Comparison of ENCODE assay signal across 8 mouse cellular contexts in the genomic region with DNA sequence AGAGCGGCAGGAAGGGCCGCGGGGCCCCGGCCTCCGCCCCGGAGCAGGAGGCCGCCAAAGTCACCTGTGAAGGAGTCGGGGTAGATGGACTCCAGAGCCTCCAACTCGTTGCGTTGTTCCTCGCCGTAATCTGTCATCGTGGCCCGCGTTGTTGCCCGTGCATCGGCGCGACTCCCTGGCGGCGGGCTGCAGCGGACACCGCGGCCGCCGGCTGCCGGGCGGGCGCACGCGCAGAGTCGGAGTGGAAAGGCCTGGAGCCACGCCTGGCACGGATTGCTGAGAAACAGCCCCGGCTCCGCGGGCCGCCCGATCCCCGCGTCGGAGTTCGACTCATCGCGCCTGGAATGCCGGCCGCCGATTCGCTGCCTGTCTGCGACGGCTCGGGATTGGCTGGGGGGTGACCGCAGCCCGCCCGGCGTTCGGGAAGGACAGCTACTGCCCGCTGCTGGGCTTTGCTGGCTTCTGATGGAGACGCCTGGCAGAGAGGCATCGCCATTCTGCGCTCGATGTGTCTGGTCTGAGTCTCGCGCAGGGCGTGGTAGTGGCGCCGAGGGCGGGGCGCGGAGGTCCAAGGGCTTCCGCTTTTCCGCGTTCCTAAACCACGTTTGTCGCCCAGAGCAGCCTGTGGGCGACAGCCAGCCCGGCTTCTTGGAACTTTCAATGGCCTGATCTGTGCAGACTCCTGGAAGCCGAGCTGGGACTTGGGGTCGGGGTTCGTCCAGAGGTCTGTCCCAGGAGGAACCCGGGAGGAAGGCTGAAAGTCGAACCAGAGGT. TPM values are rescaled to one million over a fixed set of nuclear protein-coding genes. Genes with fewer than 3 reads are reported as not detected.
A peak's percentile ranks its signal among the peaks of the same experiment; 100 is the strongest.
DNase-seq lines count a peak whose midpoint lies in the region; ATAC-seq and TF ChIP-seq lines count a peak whose summit lies in the region.

A gene (minus strand): TSS at position 323 of the 774 bp plus-strand sequence.

- WGBS in heart, embryonic 12.5 days: under 1% methylated on average over 82 of the region's 82 CpGs
- under 1% methylated on average over 78 of the region's 82 CpGs for WGBS in kidney, postnatal 0 days
- WGBS in liver, embryonic 11.5 days: under 1% methylated on average over 82 of the region's 82 CpGs
- WGBS in stomach, embryonic 14.5 days: under 1% methylated on average over 76 of the region's 82 CpGs

- H3K4me1 ChIP-seq in heart, embryonic 12.5 days (replicated peaks): peaks cover 11% of the 10 kb centered on the region
- peaks cover 10% of the 10 kb centered on the region; the same call in 1 of the 2 replicates for H3K4me1 ChIP-seq in kidney, postnatal 0 days (replicated peaks; ENCODE audit: insufficient read depth, low read length)
- peaks cover 12% of the 10 kb centered on the region for H3K4me1 ChIP-seq in liver, embryonic 11.5 days (replicated peaks; ENCODE audit: control insufficient read depth, insufficient read depth, low read length)
- H3K4me1 ChIP-seq in stomach, embryonic 14.5 days (ENCODE audit: control insufficient read depth, insufficient read depth, low read length): peaks cover 8% of the 10 kb centered on the region

- peak within 1 kb of the TSS; percentile 93 for H3K4me2 ChIP-seq in heart, embryonic 12.5 days
- peak within 1 kb of the TSS; percentile 71 for H3K4me2 ChIP-seq in kidney, postnatal 0 days (ENCODE audit: low read length)
- peak within 1 kb of the TSS; percentile 70 for H3K4me2 ChIP-seq in liver, embryonic 11.5 days
- peak within 1 kb of the TSS; percentile 62 for H3K4me2 ChIP-seq in stomach, embryonic 14.5 days (replicated peaks; ENCODE audit: low read depth, low read length)

- peak within 1 kb of the TSS; percentile 92 for H3K9ac ChIP-seq in heart, embryonic 12.5 days
- peak within 1 kb of the TSS; percentile 85 for H3K9ac ChIP-seq in kidney, postnatal 0 days (ENCODE audit: low read depth, low read length)
- H3K9ac ChIP-seq in liver, embryonic 11.5 days (ENCODE audit: low read depth, low read length): peak within 1 kb of the TSS; percentile 88
- H3K9ac ChIP-seq in stomach, embryonic 14.5 days (replicated peaks; ENCODE audit: low read depth, low read length): peak within 1 kb of the TSS; percentile 95

- H3K27ac ChIP-seq in heart, embryonic 12.5 days (ENCODE audit: poor library complexity, severe bottlenecking): peak within 1 kb of the TSS; percentile 98
- peak within 1 kb of the TSS; percentile 91 for H3K27ac ChIP-seq in kidney, postnatal 0 days
- peak within 1 kb of the TSS; percentile 94 for H3K27ac ChIP-seq in liver, embryonic 11.5 days (ENCODE audit: low read depth, low read length)
- peak within 1 kb of the TSS; percentile 97 for H3K27ac ChIP-seq in stomach, embryonic 14.5 days (ENCODE audit: low read length)

- ATAC-seq in erythroid progenitor cell, adult 5-6 weeks (replicated peaks; ENCODE audit: low FRiP score, poor library complexity, severe bottlenecking): peak; percentile 98
- peak; percentile 99 for ATAC-seq in heart, embryonic 12.5 days (ENCODE audit: insufficient number of reproducible peaks, low FRiP score)
- peak; percentile 100 for ATAC-seq in kidney, postnatal 0 days (replicated peaks; ENCODE audit: low FRiP score, low read depth)
- peak; percentile 99 for ATAC-seq in liver, embryonic 11.5 days (replicated peaks; ENCODE audit: low FRiP score)
- peak; percentile 99 for ATAC-seq in stomach, embryonic 14.5 days (ENCODE audit: insufficient number of reproducible peaks, insufficient read depth, low FRiP score, low read depth)

- H3K36me3 ChIP-seq in heart, embryonic 12.5 days: no peaks in the 10 kb centered on the region
- H3K36me3 ChIP-seq in kidney, postnatal 0 days (ENCODE audit: insufficient read depth, low read length): no peaks in the 10 kb centered on the region
- no peaks in the 10 kb centered on the region; the same call in 1 of the 2 replicates for H3K36me3 ChIP-seq in liver, embryonic 11.5 days (ENCODE audit: control insufficient read depth, insufficient read depth, low read length)
- H3K36me3 ChIP-seq in stomach, embryonic 14.5 days (ENCODE audit: control insufficient read depth, insufficient read depth, low read length): no peaks in the 10 kb centered on the region

- TF ChIP-seq CTCF in kidney, postnatal 0 days (IDR thresholded peaks at IDR 0.05; ENCODE audit: low read depth): peak; percentile 48

- H3K27me3 ChIP-seq in heart, embryonic 12.5 days (replicated peaks): no peaks in the 10 kb centered on the region
- no peaks in the 10 kb centered on the region for H3K27me3 ChIP-seq in kidney, postnatal 0 days (ENCODE audit: insufficient read depth, low read length)
- H3K27me3 ChIP-seq in liver, embryonic 11.5 days (replicated peaks; ENCODE audit: control insufficient read depth, insufficient read depth, low read length): no peaks in the 10 kb centered on the region
- H3K27me3 ChIP-seq in stomach, embryonic 14.5 days (ENCODE audit: control insufficient read depth, insufficient read depth, low read length): no peaks in the 10 kb centered on the region

- H3K9me3 ChIP-seq in heart, embryonic 12.5 days (replicated peaks): no peaks in the 10 kb centered on the region
- H3K9me3 ChIP-seq in kidney, postnatal 0 days (replicated peaks; ENCODE audit: low read length): no peaks in the 10 kb centered on the region
- no peaks in the 10 kb centered on the region for H3K9me3 ChIP-seq in liver, embryonic 11.5 days (ENCODE audit: control insufficient read depth, low read length)
- no peaks in the 10 kb centered on the region for H3K9me3 ChIP-seq in stomach, embryonic 14.5 days (ENCODE audit: control insufficient read depth, low read depth, low read length)

- peak within 1 kb of the TSS; percentile 96 for H3K4me3 ChIP-seq in heart, embryonic 12.5 days
- H3K4me3 ChIP-seq in kidney, postnatal 0 days (replicated peaks; ENCODE audit: low read depth, low read length): peak within 1 kb of the TSS; percentile 90
- peak within 1 kb of the TSS; percentile 89 for H3K4me3 ChIP-seq in liver, embryonic 11.5 days (ENCODE audit: low read depth, low read length)
- peak within 1 kb of the TSS; percentile 86 for H3K4me3 ChIP-seq in stomach, embryonic 14.5 days (ENCODE audit: low read depth, low read length)

- peak; percentile 98 for DNase-seq in CD4-positive helper T cell, adult 2 months (ENCODE audit: low read depth, low spot score)
- DNase-seq in brain, embryonic 18.5 days (ENCODE audit: low read depth, low spot score): peak; percentile 95
- peak; percentile 99 for DNase-seq in kidney, postnatal 0 days (ENCODE audit: low spot score)
- peak; percentile 97 for DNase-seq in liver, embryonic 11.5 days (ENCODE audit: low spot score)
- peak; percentile 96 for DNase-seq in naive thymus-derived CD4-positive, alpha-beta T cell, adult 2 months (ENCODE audit: low read depth)

RNA-seq across cellular contexts. Expression of the gene that starts here (rescaled TPM):
- total RNA-seq in erythroid progenitor cell, adult 5-6 weeks (2015; ENCODE audit: low replicate concordance): 5.0 and 55.9 TPM in 2 replicates
- 13.7 and 47.4 TPM in 2 replicates for total RNA-seq in erythroid progenitor cell, adult 5-6 weeks (2017; ENCODE audit: low replicate concordance)
- 100.0 and 113 TPM in 2 replicates for polyA plus RNA-seq in heart, embryonic 12.5 days (2016; fragmentation: Nextera tagmentation; extraction: Ambion mirVana)
- 142 and 147 TPM in 2 replicates for polyA plus RNA-seq in kidney, postnatal 0 days (2015; fragmentation: Nextera tagmentation; extraction: Ambion mirVana)
- polyA plus RNA-seq in liver, embryonic 11.5 days (2014; fragmentation: Nextera tagmentation; extraction: Ambion mirVana): 136 and 139 TPM in 2 replicates
- 134 and 137 TPM in 2 replicates for polyA plus RNA-seq in stomach, embryonic 14.5 days (2014; fragmentation: Nextera tagmentation; extraction: Ambion mirVana)

Comparison
In these comparisons a context has a peak if more than half of its experiments do, and no peak if none do; other contexts are left out.
1. Peak in every context shown above with its lines: DNase-seq, ATAC-seq, H3K4me3 ChIP-seq and H3K27ac ChIP-seq.